In the genomic region with DNA sequence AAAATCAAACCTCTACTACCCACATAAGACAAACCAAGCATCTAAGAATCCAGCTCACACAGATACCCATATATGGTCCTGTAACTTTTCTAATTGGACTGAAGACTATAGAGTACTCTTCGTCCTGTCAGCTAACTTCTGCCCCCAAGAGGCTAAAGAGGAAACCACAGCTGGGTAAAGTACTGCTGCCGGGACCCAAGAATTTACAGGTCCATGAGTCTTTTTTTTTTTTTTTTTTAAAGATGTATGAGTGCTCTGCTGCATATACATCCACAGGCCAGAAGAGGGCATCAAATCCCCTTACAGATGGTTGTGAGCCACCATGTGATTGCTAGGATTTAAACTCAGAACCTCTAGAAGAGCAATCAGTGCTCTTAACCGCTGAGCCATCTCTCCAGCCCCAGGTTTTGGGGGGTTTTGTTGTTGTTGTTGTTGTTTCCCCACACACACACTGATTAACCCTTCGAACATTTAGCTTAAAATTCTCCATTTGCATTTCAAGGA, we compare ENCODE assay signal across 8 mouse cellular contexts. TPM values are rescaled to one million over a fixed set of nuclear protein-coding genes. Genes with fewer than 3 reads are reported as not detected.
DNase-seq lines count a peak whose midpoint lies in the region; ATAC-seq and TF ChIP-seq lines count a peak whose summit lies in the region.

No protein-coding gene starts in this region.

- peak overlapping the region; percentile 84 for H3K27ac ChIP-seq in embryonic facial prominence, embryonic 15.5 days (replicated peaks)
- no peak overlapping the region for H3K27ac ChIP-seq in heart, embryonic 11.5 days (ENCODE audit: low read depth, low read length)
- H3K27ac ChIP-seq in kidney, embryonic 14.5 days (ENCODE audit: low read depth, low read length): peak overlapping the region; percentile 78
- H3K27ac ChIP-seq in midbrain, postnatal 0 days (ENCODE audit: low read depth, low read length): peak overlapping the region; percentile 73; the same call in 1 of the 2 replicates

- DNase-seq in CD4-positive helper T cell, adult 2 months (ENCODE audit: low read depth, low spot score): peak; percentile 95
- DNase-seq in adrenal gland, postnatal 36 days: peak; percentile 77 to 84
- peak; percentile 67 for DNase-seq in liver
- peak; percentile 87 for DNase-seq in midbrain, postnatal 0 days (ENCODE audit: low spot score)
- peak; percentile 80 to 85 for DNase-seq in spleen, postnatal 36 days (ENCODE audit: low spot score in 2 of 2)

- no peak overlapping the region for H3K9ac ChIP-seq in embryonic facial prominence, embryonic 15.5 days
- H3K9ac ChIP-seq in heart, embryonic 11.5 days (ENCODE audit: low read depth, low read length): no peak overlapping the region; the same call in 1 of the 2 replicates
- peak overlapping the region; percentile 42; the same call in 1 of the 2 replicates for H3K9ac ChIP-seq in kidney, embryonic 14.5 days (ENCODE audit: low read depth, low read length)
- H3K9ac ChIP-seq in midbrain, postnatal 0 days (replicated peaks; ENCODE audit: low read length, poor library complexity, severe bottlenecking): no peak overlapping the region

- ATAC-seq in embryonic facial prominence, embryonic 15.5 days (ENCODE audit: insufficient number of reproducible peaks, low FRiP score, low TSS enrichment, low read depth): 0 out of 2 replicates have a peak, but pooled peaks have one; percentile 7
- ATAC-seq in heart, embryonic 11.5 days (replicated peaks; ENCODE audit: insufficient number of reproducible peaks, low FRiP score, low TSS enrichment): peak; percentile 38; the same call in 1 of the 2 replicates
- ATAC-seq in kidney, embryonic 14.5 days (ENCODE audit: low FRiP score, low TSS enrichment): peak; percentile 54
- peak; percentile 39 for ATAC-seq in midbrain, postnatal 0 days (ENCODE audit: low FRiP score)

- WGBS in embryonic facial prominence, embryonic 15.5 days: under 1% methylated on average over 4 of the region's 4 CpGs
- WGBS in heart, embryonic 11.5 days (ENCODE audit: insufficient replicate concordance): 0% methylated on average over 4 of the region's 4 CpGs
- under 1% methylated on average over 4 of the region's 4 CpGs for WGBS in kidney, embryonic 14.5 days
- under 1% methylated on average over 4 of the region's 4 CpGs for WGBS in midbrain, postnatal 0 days

- TF ChIP-seq CTCF in midbrain, postnatal 0 days (IDR thresholded peaks at IDR 0.05): peak; percentile 78

- peak overlapping the region; percentile 79 for H3K4me3 ChIP-seq in embryonic facial prominence, embryonic 15.5 days (replicated peaks)
- H3K4me3 ChIP-seq in heart, embryonic 11.5 days (ENCODE audit: low read depth, low read length): peak overlapping the region; percentile 82
- peak overlapping the region; percentile 84 for H3K4me3 ChIP-seq in kidney, embryonic 14.5 days (ENCODE audit: low read length)
- H3K4me3 ChIP-seq in midbrain, postnatal 0 days (ENCODE audit: low read depth, low read length): peak overlapping the region; percentile 65

- H3K4me1 ChIP-seq in embryonic facial prominence, embryonic 15.5 days: peaks cover 13% of the 10 kb centered on the region
- H3K4me1 ChIP-seq in heart, embryonic 11.5 days (ENCODE audit: control insufficient read depth, insufficient read depth, low read length): peaks cover 6% of the 10 kb centered on the region; the same call in 1 of the 2 replicates
- H3K4me1 ChIP-seq in kidney, embryonic 14.5 days (ENCODE audit: control insufficient read depth, insufficient read depth, low read length): peaks cover 12% of the 10 kb centered on the region; the same call in 1 of the 2 replicates
- H3K4me1 ChIP-seq in midbrain, postnatal 0 days (ENCODE audit: insufficient read depth, low read length): peaks cover 9% of the 10 kb centered on the region; the same call in 1 of the 2 replicates

- H3K4me2 ChIP-seq in embryonic facial prominence, embryonic 15.5 days (replicated peaks): peak overlapping the region; percentile 85
- peak overlapping the region; percentile 82 for H3K4me2 ChIP-seq in heart, embryonic 11.5 days
- H3K4me2 ChIP-seq in kidney, embryonic 14.5 days (replicated peaks; ENCODE audit: low read depth, low read length): peak overlapping the region; percentile 87
- H3K4me2 ChIP-seq in midbrain, postnatal 0 days (ENCODE audit: low read depth, low read length, poor library complexity, severe bottlenecking): peak overlapping the region; percentile 78

- H3K9me3 ChIP-seq in embryonic facial prominence, embryonic 15.5 days (replicated peaks): no peaks in the 10 kb centered on the region
- H3K9me3 ChIP-seq in heart, embryonic 11.5 days (replicated peaks; ENCODE audit: control insufficient read depth, low read length): no peaks in the 10 kb centered on the region
- H3K9me3 ChIP-seq in kidney, embryonic 14.5 days (ENCODE audit: control insufficient read depth, low read length): no peaks in the 10 kb centered on the region
- no peaks in the 10 kb centered on the region for H3K9me3 ChIP-seq in midbrain, postnatal 0 days (ENCODE audit: low read length)

- H3K27me3 ChIP-seq in embryonic facial prominence, embryonic 15.5 days: no peaks in the 10 kb centered on the region
- H3K27me3 ChIP-seq in heart, embryonic 11.5 days (ENCODE audit: control insufficient read depth, insufficient read depth, low read length): no peaks in the 10 kb centered on the region
- H3K27me3 ChIP-seq in kidney, embryonic 14.5 days (ENCODE audit: control insufficient read depth, insufficient read depth, low read length): no peaks in the 10 kb centered on the region
- no peaks in the 10 kb centered on the region for H3K27me3 ChIP-seq in midbrain, postnatal 0 days (ENCODE audit: insufficient read depth, low read length)

- peaks cover 19% of the 10 kb centered on the region for H3K36me3 ChIP-seq in embryonic facial prominence, embryonic 15.5 days
- H3K36me3 ChIP-seq in heart, embryonic 11.5 days (ENCODE audit: control insufficient read depth, insufficient read depth, low read length): peaks cover 8% of the 10 kb centered on the region; the same call in 1 of the 2 replicates
- peaks cover 23% of the 10 kb centered on the region for H3K36me3 ChIP-seq in kidney, embryonic 14.5 days (ENCODE audit: control insufficient read depth, insufficient read depth, low read length)
- H3K36me3 ChIP-seq in midbrain, postnatal 0 days (ENCODE audit: insufficient read depth, low read length): peaks cover 8% of the 10 kb centered on the region

RNA-seq across cellular contexts. Expression of a gene that starts 1.1 kb away (rescaled TPM):
- 10 to 100 TPM; 22.1 to 39.7 TPM for total RNA-seq in adrenal gland, postnatal 36 days (2021)
- 44.1 and 50.7 TPM in 2 replicates for polyA plus RNA-seq in embryonic facial prominence, embryonic 15.5 days (2015; fragmentation: Nextera tagmentation; extraction: Ambion mirVana)
- polyA plus RNA-seq in heart, embryonic 11.5 days (2014; fragmentation: Nextera tagmentation; extraction: Ambion mirVana): 41.9 and 46.9 TPM in 2 replicates
- 42.3 and 56.6 TPM in 2 replicates for polyA plus RNA-seq in kidney, embryonic 14.5 days (2014; fragmentation: Nextera tagmentation; extraction: Ambion mirVana)
- 68.2 and 71.6 TPM in 2 replicates for total RNA-seq in midbrain, postnatal 0 days (2014; rRNA removed)
- 70.3 and 91.4 TPM in 2 replicates for polyA plus RNA-seq in midbrain, postnatal 0 days (2015; fragmentation: Nextera tagmentation; extraction: Ambion mirVana)

RNA-seq across cellular contexts. Expression of a gene that starts 9.1 kb away (rescaled TPM):
- total RNA-seq in adrenal gland, postnatal 36 days (2021): under 1 TPM; 0.33 to 0.99 TPM
- polyA plus RNA-seq in embryonic facial prominence, embryonic 15.5 days (2015; fragmentation: Nextera tagmentation; extraction: Ambion mirVana): 5.5 and 8.1 TPM in 2 replicates
- polyA plus RNA-seq in heart, embryonic 11.5 days (2014; fragmentation: Nextera tagmentation; extraction: Ambion mirVana): 0.17 and 0.31 TPM in 2 replicates
- 0.18 and 0.33 TPM in 2 replicates for polyA plus RNA-seq in kidney, embryonic 14.5 days (2014; fragmentation: Nextera tagmentation; extraction: Ambion mirVana)
- total RNA-seq in midbrain, postnatal 0 days (2014; rRNA removed): 2.7 and 3.2 TPM in 2 replicates
- 0.70 and 0.84 TPM in 2 replicates for polyA plus RNA-seq in midbrain, postnatal 0 days (2015; fragmentation: Nextera tagmentation; extraction: Ambion mirVana)

RNA-seq across cellular contexts. Expression of a gene that starts 30.1 kb away (rescaled TPM):
- not detected for total RNA-seq in adrenal gland, postnatal 36 days (2021)
- not detected in 2 replicates for polyA plus RNA-seq in embryonic facial prominence, embryonic 15.5 days (2015; fragmentation: Nextera tagmentation; extraction: Ambion mirVana)
- not detected in 2 replicates for polyA plus RNA-seq in heart, embryonic 11.5 days (2014; fragmentation: Nextera tagmentation; extraction: Ambion mirVana)
- not detected in 2 replicates for polyA plus RNA-seq in kidney, embryonic 14.5 days (2014; fragmentation: Nextera tagmentation; extraction: Ambion mirVana)
- not detected in 2 replicates for total RNA-seq in midbrain, postnatal 0 days (2014; rRNA removed)
- not detected in 2 replicates for polyA plus RNA-seq in midbrain, postnatal 0 days (2015; fragmentation: Nextera tagmentation; extraction: Ambion mirVana)

RNA-seq across cellular contexts. Expression of a gene that starts 30.4 kb away (rescaled TPM):
- 100 to 1,000 TPM; 233 to 255 TPM for total RNA-seq in adrenal gland, postnatal 36 days (2021)
- polyA plus RNA-seq in embryonic facial prominence, embryonic 15.5 days (2015; fragmentation: Nextera tagmentation; extraction: Ambion mirVana): 79.3 and 98.2 TPM in 2 replicates
- 115 and 145 TPM in 2 replicates for polyA plus RNA-seq in heart, embryonic 11.5 days (2014; fragmentation: Nextera tagmentation; extraction: Ambion mirVana)
- 13.0 and 13.7 TPM in 2 replicates for polyA plus RNA-seq in kidney, embryonic 14.5 days (2014; fragmentation: Nextera tagmentation; extraction: Ambion mirVana)
- total RNA-seq in midbrain, postnatal 0 days (2014; rRNA removed): 403 and 449 TPM in 2 replicates
- 356 and 413 TPM in 2 replicates for polyA plus RNA-seq in midbrain, postnatal 0 days (2015; fragmentation: Nextera tagmentation; extraction: Ambion mirVana)

RNA-seq across cellular contexts. Expression of a gene that starts 34.6 kb away (rescaled TPM):
- total RNA-seq in adrenal gland, postnatal 36 days (2021): not detected
- polyA plus RNA-seq in embryonic facial prominence, embryonic 15.5 days (2015; fragmentation: Nextera tagmentation; extraction: Ambion mirVana): not detected in 2 replicates
- not detected in 2 replicates for polyA plus RNA-seq in heart, embryonic 11.5 days (2014; fragmentation: Nextera tagmentation; extraction: Ambion mirVana)
- not detected in 2 replicates for polyA plus RNA-seq in kidney, embryonic 14.5 days (2014; fragmentation: Nextera tagmentation; extraction: Ambion mirVana)
- total RNA-seq in midbrain, postnatal 0 days (2014; rRNA removed): not detected in 2 replicates
- polyA plus RNA-seq in midbrain, postnatal 0 days (2015; fragmentation: Nextera tagmentation; extraction: Ambion mirVana): not detected in 2 replicates
